Mouse (Mus musculus) small intestine, adult 2 months (tissue): ENCODE data around the gene Gaa. TPM values are rescaled to one million over a fixed set of nuclear protein-coding genes. Genes with fewer than 3 reads are reported as not detected.

Source experiments
- H3K27ac ChIP-seq: fragments of 200-500 bp; 2 replicates; pipeline ENCODE4 v1.5.1; 2012; ENCODE audit warnings: low read depth, low read length, control low read depth, inconsistent platforms; ENCODE audit not compliant: insufficient read depth
- H3K27me3 ChIP-seq: fragments of 200-500 bp; 2 replicates; pipeline ENCODE4 v1.6.1; 2012; ENCODE audit warnings: mild to moderate bottlenecking, moderate library complexity, low read length, inconsistent platforms; ENCODE audit not compliant: control insufficient read depth, insufficient read depth
- H3K36me3 ChIP-seq: fragments of 200-500 bp; 2 replicates; pipeline ENCODE4 v1.6.1; 2012; ENCODE audit warnings: mild to moderate bottlenecking, low read length, control low read depth, inconsistent platforms; ENCODE audit not compliant: control insufficient read depth, insufficient read depth
- H3K4me1 ChIP-seq: fragments of 200-500 bp; 2 replicates; pipeline ENCODE4 v1.6.1; 2012; ENCODE audit warnings: low read length, inconsistent platforms, mixed read lengths; ENCODE audit not compliant: control insufficient read depth, insufficient read depth, insufficient read length
- H3K4me3 ChIP-seq: fragments of 200-500 bp; 2 replicates; pipeline ENCODE4 v1.5.1; 2012; ENCODE audit warnings: low read depth, mild to moderate bottlenecking, control low read depth, inconsistent platforms, low read length, moderate library complexity
- CTCF ChIP-seq: fragments of 200-500 bp; IDR thresholded peaks from 2 replicates; pipeline ENCODE4 v1.5.1; 2012; ENCODE audit warnings: low read depth, mild to moderate bottlenecking, control low read depth, inconsistent platforms, low read length, moderate library complexity, mixed read lengths; ENCODE audit not compliant: insufficient replicate concordance, insufficient read length; ENCODE audit errors: extremely low read depth
- POLR2A ChIP-seq: fragments of 200-500 bp; IDR thresholded peaks from 2 replicates; pipeline ENCODE4 v1.6.1; 2012; ENCODE audit warnings: low read depth, mild to moderate bottlenecking, control low read depth, inconsistent platforms, low read length, moderate library complexity
- WGBS: fragments of 180-500 bp; shearing (Covaris S2); methylation state at CpG from one replicate; pipeline ENCODE4 v1.1.7; 2018; 5-methylcytosine and 5-hydroxymethylcytosine counted together
- polyA plus RNA-seq: library from polyadenylated mRNA; depleted of rRNA; stranded (reverse); fragments of >200 nt; gene quantifications from 2 replicates; pipeline ENCODE4 v1.2.3, GENCODE M21; 2012

Gene Gaa
- polyA plus RNA-seq, 1 experiment: 35.8 TPM

- peaks cover 9% of the 10 kb centered on the region; the same call in 1 of the 2 replicates for H3K27me3 ChIP-seq
- peak overlapping the region; percentile 64 for H3K4me3 ChIP-seq
- H3K36me3 ChIP-seq: no peaks in the 10 kb centered on the region
- H3K4me1 ChIP-seq: peaks cover 14% of the 10 kb centered on the region
- no peak for TF ChIP-seq CTCF
- TF ChIP-seq POLR2A: no peak
- H3K27ac ChIP-seq: no peak overlapping the region
- 26% methylated on average over 12 of the region's 12 CpGs for WGBS
These were observed 40.1 kb upstream of the Gaa start for GRCm38 (mm10) chr11:119227591-119227990.

DNA sequence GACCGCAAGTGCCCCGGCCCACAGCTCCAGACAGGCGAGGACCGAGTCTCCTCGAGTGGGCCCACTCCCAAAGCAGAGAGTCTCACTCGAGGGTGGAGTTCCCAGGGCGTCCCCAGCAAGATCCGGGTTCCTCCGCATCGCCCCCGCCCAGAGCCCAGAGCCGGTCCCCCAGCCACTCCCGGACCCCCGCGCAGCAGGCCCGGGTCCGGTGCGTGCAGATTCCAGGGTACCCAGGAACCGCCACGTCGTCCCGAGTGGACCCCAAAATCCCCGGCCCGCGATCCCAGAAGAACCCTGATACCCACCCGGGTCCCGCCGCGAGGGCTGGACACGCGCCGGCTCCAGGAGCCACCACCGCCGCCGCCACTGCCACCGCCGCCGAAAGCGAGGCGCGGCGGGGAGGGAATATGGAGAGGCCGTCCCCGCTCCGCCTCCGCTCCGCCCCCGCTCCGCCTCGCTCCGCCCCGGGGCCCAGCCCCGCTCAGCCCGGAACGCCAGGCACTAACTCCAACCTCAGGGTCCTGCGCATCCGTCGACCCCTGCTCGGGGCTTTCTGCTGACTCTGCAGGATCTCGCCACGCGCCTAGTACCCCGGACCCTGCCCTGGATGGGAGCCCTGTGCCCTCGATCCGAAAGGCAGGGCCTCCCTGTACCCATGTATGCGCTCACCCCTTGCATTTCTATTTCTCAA, 39.5 kb upstream of the Gaa start, which contains the start of the genes Tbc1d16 and Ccdc40:
TSS of gene Tbc1d16 (minus strand) at position 409 of the 691 bp plus-strand sequence.
TSS of gene Ccdc40 (plus strand) at position 482 of the 691 bp plus-strand sequence.
- H3K27me3 ChIP-seq: peaks cover 9% of the 10 kb centered on the region; the same call in 1 of the 2 replicates
- no peak within 1 kb of the TSS for H3K27ac ChIP-seq
- peaks cover 8% of the 10 kb centered on the region for H3K4me1 ChIP-seq
- peak within 1 kb of the TSS; percentile 64 for H3K4me3 ChIP-seq
- no peaks in the 10 kb centered on the region for H3K36me3 ChIP-seq
- 1% methylated on average over 65 of the region's 66 CpGs for WGBS
- TF ChIP-seq CTCF (no peak), POLR2A (no peak; the same call in 1 of the 2 replicates)

DNA sequence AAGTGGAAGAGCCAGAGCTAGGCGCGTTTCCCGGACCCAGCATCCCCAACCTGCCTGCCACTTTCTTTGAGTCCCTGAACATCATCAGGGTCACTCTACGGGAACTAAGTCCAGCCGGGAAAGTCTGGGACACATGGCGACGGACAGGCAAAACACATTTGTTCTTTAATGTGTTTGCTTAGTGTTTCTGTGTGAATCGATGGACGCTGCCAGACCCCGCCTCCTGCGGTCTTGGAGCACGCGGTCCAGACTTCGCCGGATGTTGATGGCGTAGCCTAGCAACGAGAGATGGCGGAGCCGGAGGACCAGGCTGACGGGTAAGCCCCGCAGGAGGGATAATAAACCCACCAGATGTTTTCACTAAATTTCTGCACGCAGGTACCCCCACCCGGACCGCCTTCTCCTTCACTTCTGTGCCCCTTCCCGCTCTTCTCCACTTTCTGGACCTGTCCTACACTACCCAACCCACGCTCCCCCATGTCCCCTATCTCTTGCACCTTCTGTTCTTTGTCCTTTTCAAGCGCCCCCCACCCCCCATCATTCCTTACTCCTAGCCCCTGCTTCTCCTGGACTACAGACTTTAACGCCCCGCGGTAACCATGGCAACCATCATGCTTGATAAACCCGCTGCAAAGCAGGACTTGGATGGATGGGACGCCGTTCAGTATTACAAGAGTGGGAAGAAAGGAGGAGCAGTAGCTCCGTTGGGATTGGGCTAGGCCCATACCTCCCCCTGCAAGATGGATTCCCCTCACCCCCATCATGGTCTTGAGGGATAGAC, 38.7 kb upstream of the Gaa start:
- H3K4me3 ChIP-seq: peak overlapping the region; percentile 64
- TF ChIP-seq CTCF: no peak
- TF ChIP-seq POLR2A: no peak
- H3K27me3 ChIP-seq: peaks cover 9% of the 10 kb centered on the region; the same call in 1 of the 2 replicates
- H3K27ac ChIP-seq: no peak overlapping the region
- 2% methylated on average over 34 of the region's 34 CpGs for WGBS
- no peaks in the 10 kb centered on the region for H3K36me3 ChIP-seq
- peaks cover 8% of the 10 kb centered on the region for H3K4me1 ChIP-seq

DNA sequence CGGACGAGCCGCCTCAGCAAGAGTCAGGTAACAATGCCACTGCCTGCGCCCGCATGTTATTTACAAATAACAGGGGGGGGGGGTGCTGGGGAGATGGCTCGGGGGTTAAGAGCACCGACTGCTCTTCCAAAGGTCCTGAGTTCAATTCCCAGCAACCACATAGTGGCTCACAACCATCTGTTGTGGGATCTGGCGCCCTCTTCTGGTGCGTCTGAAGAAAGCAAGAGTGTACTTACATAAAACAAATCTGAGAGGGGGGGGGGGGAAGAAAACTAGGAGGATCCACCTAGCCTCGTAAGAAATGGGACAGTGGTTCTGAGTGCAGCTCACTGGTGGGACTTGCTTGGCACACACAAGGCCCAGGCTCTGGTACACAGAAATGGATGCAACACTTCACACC, 32.9 kb upstream of the Gaa start:
- H3K4me1 ChIP-seq: peaks cover 5% of the 10 kb centered on the region
- 96% methylated on average over 10 of the region's 10 CpGs for WGBS
- no peak overlapping the region for H3K27ac ChIP-seq
- no peak overlapping the region for H3K4me3 ChIP-seq
- H3K36me3 ChIP-seq: no peaks in the 10 kb centered on the region
- TF ChIP-seq CTCF (no peak), POLR2A (no peak)
- H3K27me3 ChIP-seq: no peaks in the 10 kb centered on the region

DNA sequence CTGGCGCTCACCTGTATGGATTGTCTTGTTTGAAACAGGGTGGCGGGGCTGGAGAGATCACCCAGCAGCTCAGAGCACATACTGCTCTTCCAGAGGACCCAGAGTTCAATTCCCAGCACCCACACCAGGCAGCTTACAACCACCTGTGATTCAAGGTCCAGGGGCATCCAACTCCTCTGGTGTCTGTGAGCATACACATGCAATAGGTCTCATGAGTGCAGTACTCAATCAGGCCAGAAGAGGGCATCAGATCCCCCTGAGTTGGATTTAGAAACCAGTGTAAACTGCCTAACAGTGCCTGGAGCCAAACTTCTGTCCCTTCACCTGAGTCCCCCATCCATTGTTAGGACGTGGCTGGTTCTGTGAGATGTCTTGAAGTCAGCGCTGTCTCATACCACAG, 32.1 kb upstream of the Gaa start:
- Histone ChIP-seq H3K27ac (no peak overlapping the region), H3K4me1 (peaks cover 5% of the 10 kb centered on the region), H3K36me3 (no peaks in the 10 kb centered on the region), H3K4me3 (no peak overlapping the region), H3K27me3 (no peaks in the 10 kb centered on the region)
- peak; percentile 38; the same call in 1 of the 2 replicates for TF ChIP-seq CTCF
- no peak for TF ChIP-seq POLR2A
- WGBS: 84% methylated on average over 4 of the region's 4 CpGs

DNA sequence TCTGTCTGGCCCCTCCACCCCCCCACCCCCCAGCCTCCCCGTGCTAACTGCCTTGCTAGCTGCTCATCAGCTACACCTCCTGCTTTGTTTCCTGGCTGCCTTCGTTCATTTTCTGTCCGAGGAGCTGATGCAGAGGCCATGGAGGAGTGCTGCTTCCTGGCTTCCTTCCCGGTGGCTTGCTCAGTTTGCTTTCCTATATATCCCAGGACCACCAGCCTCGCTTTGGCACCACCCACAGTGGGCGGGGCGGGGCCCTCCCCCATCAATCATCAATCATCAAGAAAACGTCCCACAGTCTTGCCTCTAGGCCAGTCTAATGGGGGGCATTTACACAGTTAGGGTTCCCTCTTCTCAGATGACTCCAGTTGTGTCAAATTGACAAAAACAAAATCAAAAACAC, 31.3 kb upstream of the Gaa start:
- 41% methylated on average over 8 of the region's 8 CpGs for WGBS
- H3K27ac ChIP-seq: no peak overlapping the region
- H3K4me3 ChIP-seq: no peak overlapping the region
- peaks cover 5% of the 10 kb centered on the region for H3K4me1 ChIP-seq
- H3K36me3 ChIP-seq: no peaks in the 10 kb centered on the region
- no peak for TF ChIP-seq CTCF
- no peak for TF ChIP-seq POLR2A
- no peaks in the 10 kb centered on the region for H3K27me3 ChIP-seq

GRCm38 (mm10) chr11:119237007-119237406, 30.7 kb upstream of the Gaa start:
- peaks cover 5% of the 10 kb centered on the region for H3K4me1 ChIP-seq
- TF ChIP-seq CTCF (no peak), POLR2A (no peak)
- H3K36me3 ChIP-seq: no peaks in the 10 kb centered on the region
- H3K27ac ChIP-seq: no peak overlapping the region
- H3K27me3 ChIP-seq: no peaks in the 10 kb centered on the region
- 69% methylated on average over 3 of the region's 3 CpGs for WGBS
- H3K4me3 ChIP-seq: no peak overlapping the region
